ENCODE assay signal across 12 mouse cellular contexts in genomic region chr1:33496128-33496527, GRCm38 (mm10).
"Had no signal": no experiment of that assay in that cellular context is flagged by ENCODE, and none has a peak within 500 bp of the region (broad histone marks: within the 10 kb centered on the region; RNA-seq: fewer than 3 reads in every experiment).

No protein-coding gene starts in this region.

- H3K9me3 ChIP-seq: kidney, embryonic 15.5 days; limb, embryonic 10.5 days; liver, embryonic 13.5 days; lung, embryonic 15.5 days had no signal

- H3K4me2 ChIP-seq: kidney, embryonic 15.5 days; liver, embryonic 13.5 days; lung, embryonic 15.5 days had no signal

- H3K27me3 ChIP-seq: kidney, embryonic 15.5 days; liver, embryonic 13.5 days; lung, embryonic 15.5 days had no signal

- H3K4me1 ChIP-seq: kidney, embryonic 15.5 days; limb, embryonic 10.5 days; lung, embryonic 15.5 days had no signal

- H3K36me3 ChIP-seq: kidney, embryonic 15.5 days; limb, embryonic 10.5 days; liver, embryonic 13.5 days; lung, embryonic 15.5 days had no signal

- DNase-seq: kidney, adult 2 months; kidney, postnatal 14 days; liver, embryonic 13.5 days; liver, postnatal 0 days; lung, postnatal 14 days; right cerebral cortex, postnatal 14 days; thymus, postnatal 4 days had no signal

- H3K27ac ChIP-seq: kidney, embryonic 15.5 days; limb, embryonic 10.5 days; liver, embryonic 13.5 days; lung, embryonic 15.5 days; macrophage had no signal

- H3K4me3 ChIP-seq: kidney, embryonic 15.5 days; limb, embryonic 10.5 days; liver, embryonic 13.5 days; lung, embryonic 15.5 days had no signal

- H3K9ac ChIP-seq: kidney, embryonic 15.5 days; liver, embryonic 13.5 days; liver, postnatal 0 days; lung, embryonic 15.5 days had no signal

- ATAC-seq: intestine, embryonic 16.5 days; liver, postnatal 0 days had no signal
